Mouse (Mus musculus) heart, adult 2 months (tissue): ENCODE measurements at regions not wholly inside any gene's neighbourhood (a gene's known extent, or its start where the extent isn't known, plus 50 kb on each side); places are given as distances from the start of the nearest gene placed in this dataset.

Experiments
- CTCF ChIP-seq: fragments of 200-600 bp; IDR thresholded peaks from 2 replicates; pipeline ENCODE4 v1.8.1; 2022; ENCODE audit warnings: antibody characterized with exemption, mild to moderate bottlenecking, moderate library complexity
- EP300 ChIP-seq: fragments of 200-500 bp; IDR thresholded peaks from 2 replicates; pipeline ENCODE4 v1.6.1; 2011; ENCODE audit warnings: low read depth, low read length, control low read depth; ENCODE audit not compliant: insufficient read depth
- POLR2A ChIP-seq: fragments of 200-500 bp; IDR thresholded peaks from 2 replicates; pipeline ENCODE4 v1.6.1; 2011; ENCODE audit warnings: mild to moderate bottlenecking, low read depth, low read length, control low read depth; ENCODE audit not compliant: insufficient read depth

DNA sequence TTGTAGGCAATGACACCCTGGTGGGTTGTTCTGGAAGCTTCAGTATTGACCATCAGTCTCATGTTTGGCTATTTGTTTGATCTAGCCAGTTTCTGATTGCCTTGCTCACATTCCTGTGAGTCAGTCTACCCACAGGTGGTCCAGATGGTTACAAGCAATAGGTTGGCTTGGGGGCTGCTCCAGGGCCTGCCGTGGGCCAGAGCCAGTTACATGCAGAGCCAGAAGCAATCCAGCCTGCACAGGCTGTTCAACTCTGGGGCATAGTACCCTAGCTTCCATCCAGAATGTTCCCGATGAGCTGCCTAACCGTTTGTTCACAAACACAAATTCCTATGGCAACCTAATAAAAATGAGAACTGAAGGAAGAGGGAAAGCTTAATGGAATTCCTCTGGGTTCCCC lies 253.2 kb upstream of the Far2 start:
- TF ChIP-seq EP300 (no peak), CTCF (no peak), POLR2A (no peak)
